25 mouse cellular contexts compared by ENCODE assay signal in the genomic region with DNA sequence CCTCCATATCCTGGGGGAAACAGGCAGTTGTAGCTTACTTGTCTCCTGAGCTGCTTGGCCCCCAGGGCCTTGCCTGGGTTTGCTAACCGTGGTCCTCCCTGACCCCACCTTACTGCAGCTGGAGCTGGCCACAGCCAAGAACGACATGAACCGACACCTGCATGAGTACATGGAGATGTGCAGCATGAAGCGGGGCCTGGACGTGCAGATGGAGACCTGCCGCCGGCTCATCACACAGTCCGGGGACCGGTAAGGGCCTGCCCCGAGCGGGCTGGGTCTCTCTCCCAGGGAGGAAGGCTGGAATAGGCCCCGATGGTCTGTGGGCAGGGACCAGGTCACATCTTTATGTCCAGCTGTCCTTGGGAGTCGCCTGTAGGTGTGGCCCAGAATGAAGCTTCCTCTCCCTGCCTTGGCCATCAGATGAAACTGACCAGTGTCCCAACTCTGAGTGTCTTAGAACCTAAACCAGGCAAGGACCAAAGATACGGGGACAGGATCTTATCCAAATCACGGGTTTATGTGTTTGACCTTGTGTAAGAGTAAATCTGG. TPM values are rescaled to one million over a fixed set of nuclear protein-coding genes. Genes with fewer than 3 reads are reported as not detected.
DNase-seq lines count a peak whose midpoint lies in the region; ATAC-seq and TF ChIP-seq lines count a peak whose summit lies in the region.
"Had no signal": no experiment of that assay in that cellular context is flagged by ENCODE, and none has a peak within 500 bp of the region (broad histone marks: within the 10 kb centered on the region; RNA-seq: fewer than 3 reads in every experiment).

No protein-coding gene starts in this region.

- H3K27ac ChIP-seq in limb, embryonic 12.5 days, result peak overlapping the region; percentile 64
- H3K27ac ChIP-seq in limb, embryonic 10.5 days, result no peak overlapping the region
- H3K27ac ChIP-seq in CH12.LX (ENCODE audit: insufficient read depth, low read depth), result no peak overlapping the region
- H3K27ac ChIP-seq: forebrain, embryonic 13.5 days; hindbrain, embryonic 10.5 days; left cerebral cortex, adult 2 months; liver, embryonic 14.5 days; macrophage; stomach, postnatal 0 days had no signal

- no peak for ATAC-seq in limb, embryonic 12.5 days (ENCODE audit: insufficient number of reproducible peaks, insufficient read depth, low FRiP score, low TSS enrichment, low read depth)
- ATAC-seq: forebrain, embryonic 13.5 days; hindbrain, embryonic 16.5 days; intestine, postnatal 0 days had no signal

- H3K4me2 ChIP-seq in limb, embryonic 12.5 days, result no peak overlapping the region
- H3K4me2 ChIP-seq in CH12.LX (ENCODE audit: insufficient read depth, low read depth, poor library complexity, severe bottlenecking), result no peak overlapping the region
- H3K4me2 ChIP-seq: embryonic facial prominence, embryonic 12.5 days; forebrain, embryonic 13.5 days; lung, embryonic 15.5 days had no signal

- TF ChIP-seq POLR2A in CH12.LX (IDR thresholded peaks at IDR 0.05; ENCODE audit: low read depth, low read length), result no peak

- in situ Hi-C loops in CH12.LX (cut with MboI; ENCODE audit: low pct_ligation_motif_present, low pct_unique_long_range_greater_than_20kb, low sequenced_read_pairs), result loop anchor here (5.0 kb wide), 1 partner anchor 113 kb away; no protein-coding TSS in a partner anchor

- peaks cover 92% of the 10 kb centered on the region for H3K36me3 ChIP-seq in limb, embryonic 12.5 days
- peaks cover 90% of the 10 kb centered on the region for H3K36me3 ChIP-seq in limb, embryonic 10.5 days
- peaks cover 73 to 86% of the 10 kb centered on the region in 2 experiments for H3K36me3 ChIP-seq in CH12.LX (replicated peaks in 1 of 2; ENCODE audit: control insufficient read depth in 1 of 2, insufficient read depth in 1 of 2, low read length in 1 of 2)

- H3K4me1 ChIP-seq in limb, embryonic 12.5 days (replicated peaks), result peaks cover 30% of the 10 kb centered on the region
- H3K4me1 ChIP-seq in limb, embryonic 10.5 days, result peaks cover 27% of the 10 kb centered on the region
- peaks cover 3 to 18% of the 10 kb centered on the region in 2 experiments; a peak in 2 of 4 replicates for H3K4me1 ChIP-seq in CH12.LX (ENCODE audit: control insufficient read depth in 1 of 2, insufficient read depth in 2 of 2)

- no peak overlapping the region for H3K9ac ChIP-seq in limb, embryonic 12.5 days (replicated peaks)
- no peak overlapping the region for H3K9ac ChIP-seq in CH12.LX (ENCODE audit: insufficient read depth, low read depth)
- H3K9ac ChIP-seq: embryonic facial prominence, embryonic 12.5 days; liver, embryonic 14.5 days; lung, embryonic 15.5 days had no signal

- no peak for TF ChIP-seq EP300 in CH12.LX (IDR thresholded peaks at IDR 0.05; ENCODE audit: low read length)

- H3K27me3 ChIP-seq in limb, embryonic 12.5 days, result no peaks in the 10 kb centered on the region
- H3K27me3 ChIP-seq in limb, embryonic 10.5 days (ENCODE audit: low read depth, poor library complexity, severe bottlenecking), result no peaks in the 10 kb centered on the region
- H3K27me3 ChIP-seq in CH12.LX (replicated peaks), result no peaks in the 10 kb centered on the region
- H3K27me3 ChIP-seq: embryonic facial prominence, embryonic 12.5 days; forebrain, embryonic 13.5 days; lung, embryonic 15.5 days had no signal

- H3K9me3 ChIP-seq in limb, embryonic 12.5 days, result no peaks in the 10 kb centered on the region
- no peaks in the 10 kb centered on the region for H3K9me3 ChIP-seq in limb, embryonic 10.5 days (replicated peaks)
- no peaks in the 10 kb centered on the region for H3K9me3 ChIP-seq in CH12.LX (replicated peaks; ENCODE audit: low read length)
- H3K9me3 ChIP-seq: embryonic facial prominence, embryonic 12.5 days; forebrain, embryonic 13.5 days; heart, embryonic 10.5 days; hindbrain, embryonic 10.5 days; lung, embryonic 15.5 days had no signal

- TF ChIP-seq CTCF in CH12.LX (conservative IDR thresholded peaks at IDR 0.05 in 1 of 2, IDR thresholded peaks at IDR 0.05 in 1 of 2; ENCODE audit: low read depth in 2 of 2, low read length in 2 of 2), result no peak

- DNase-seq in limb, embryonic 10.5 days (ENCODE audit: low spot score), result no peak
- DNase-seq in 3134 (ENCODE audit: extremely low read depth, insufficient read length, low spot score) (peak; percentile 34), CH12.LX (ENCODE audit: extremely low read depth) (no peak), R1 (ENCODE audit: low read depth, low spot score) (peak; percentile 23)
- DNase-seq in thymus, postnatal 0 days (ENCODE audit: low spot score), result no peak
- DNase-seq in right cerebral cortex, postnatal 14 days, result no peak
- DNase-seq in kidney, postnatal 25 days, result no peak
- DNase-seq: adrenal gland, postnatal 25 days; cerebellum, adult 9-10 months; kidney, postnatal 36 days; layer of hippocampus, adult 9-11 months; thymus, postnatal 14 days had no signal

- H3K79me2 ChIP-seq in CH12.LX (replicated peaks; ENCODE audit: control insufficient read depth, extremely low read depth, insufficient read depth, poor library complexity, severe bottlenecking), result peaks cover 8% of the 10 kb centered on the region

- H3K4me3 ChIP-seq in limb, embryonic 12.5 days (replicated peaks), result no peak overlapping the region
- no peak overlapping the region for H3K4me3 ChIP-seq in limb, embryonic 10.5 days
- H3K4me3 ChIP-seq in CH12.LX (replicated peaks in 1 of 3; ENCODE audit: low read depth in 2 of 3, low read length in 2 of 3, poor library complexity in 1 of 3), result no peak overlapping the region
- H3K4me3 ChIP-seq: embryonic facial prominence, embryonic 12.5 days; erythroblast, embryonic 14.5 days; forebrain, embryonic 13.5 days; heart, embryonic 10.5 days; hindbrain, embryonic 10.5 days; left cerebral cortex, adult 2 months; lung, embryonic 15.5 days had no signal

- dilution Hi-C loops in CH12.LX (cut with MboI; ENCODE audit: extremely low pct_ligation_motif_present, extremely low pct_unique_long_range_greater_than_20kb, low sequenced_read_pairs), result no loop called here

- no peak for TF ChIP-seq RAD21 in CH12.LX (IDR thresholded peaks at IDR 0.05; ENCODE audit: low read depth, low read length)

- 83% methylated on average over 15 of the region's 15 CpGs for WGBS in limb, embryonic 12.5 days
- 93% methylated on average over 15 of the region's 15 CpGs for WGBS in limb, embryonic 10.5 days

TF ChIP-seq in CH12.LX, 34 proteins besides CTCF, POLR2A, EP300 and RAD21:
- no peak for TF ChIP-seq PAX5 (IDR thresholded peaks at IDR 0.05; ENCODE audit: low read length)
- TF ChIP-seq ZMIZ1 (IDR thresholded peaks at IDR 0.05; ENCODE audit: low read depth, low read length), result peak; percentile 52; the same call in 1 of the 2 replicates
TF ChIP-seq in CH12.LX: peak in this region for 1.

RNA-seq across cellular contexts. Expression of gene Gapdh, which starts 7.2 kb away (rescaled TPM):
- polyA plus RNA-seq in limb, embryonic 12.5 days (2016; fragmentation: Nextera tagmentation; extraction: Ambion mirVana), result 2,206 and 2,264 TPM in 2 replicates
- 2,585 and 3,112 TPM in 2 replicates for polyA plus RNA-seq in limb, embryonic 10.5 days (2016; fragmentation: Nextera tagmentation; extraction: Ambion mirVana)
- total RNA-seq in CH12.LX (2012; rRNA removed) (2,085 and 2,925 TPM in 2 replicates), CH12.LX (2014; rRNA removed) (1,576 and 2,268 TPM in 2 replicates)
- polyA plus RNA-seq in CH12.LX (2012; ENCODE audit: insufficient read length, low read depth), result 2,269 and 2,654 TPM in 2 replicates
- 1,452 and 1,606 TPM in 2 replicates for polyA plus RNA-seq in thymus, postnatal 0 days (2015; fragmentation: Nextera tagmentation; extraction: Ambion mirVana)

RNA-seq across cellular contexts. Expression of gene Iffo1, which starts 14.0 kb away (rescaled TPM):
- 24.6 and 27.1 TPM in 2 replicates for polyA plus RNA-seq in limb, embryonic 12.5 days (2016; fragmentation: Nextera tagmentation; extraction: Ambion mirVana)
- polyA plus RNA-seq in limb, embryonic 10.5 days (2016; fragmentation: Nextera tagmentation; extraction: Ambion mirVana), result 10.9 and 15.5 TPM in 2 replicates
- 6.7 and 7.6 TPM in 2 replicates for total RNA-seq in CH12.LX (2012; rRNA removed)
- 3.3 and 4.0 TPM in 2 replicates for total RNA-seq in CH12.LX (2014; rRNA removed)
- polyA plus RNA-seq in CH12.LX (2012; ENCODE audit: insufficient read length, low read depth), result 7.0 and 8.2 TPM in 2 replicates
- 13.8 and 19.0 TPM in 2 replicates for polyA plus RNA-seq in thymus, postnatal 0 days (2015; fragmentation: Nextera tagmentation; extraction: Ambion mirVana)

RNA-seq across cellular contexts. Expression of gene Nop2, which starts 27.3 kb away (rescaled TPM):
- 65.8 and 72.6 TPM in 2 replicates for polyA plus RNA-seq in limb, embryonic 12.5 days (2016; fragmentation: Nextera tagmentation; extraction: Ambion mirVana)
- 94.6 and 119 TPM in 2 replicates for polyA plus RNA-seq in limb, embryonic 10.5 days (2016; fragmentation: Nextera tagmentation; extraction: Ambion mirVana)
- total RNA-seq in CH12.LX (2012; rRNA removed) (128 and 188 TPM in 2 replicates), CH12.LX (2014; rRNA removed) (154 TPM in 2 replicates)
- polyA plus RNA-seq in CH12.LX (2012; ENCODE audit: insufficient read length, low read depth), result 175 and 179 TPM in 2 replicates
- polyA plus RNA-seq in thymus, postnatal 0 days (2015; fragmentation: Nextera tagmentation; extraction: Ambion mirVana), result 53.9 and 60.7 TPM in 2 replicates

RNA-seq across cellular contexts. Expression of gene Ncapd2, which starts 32.5 kb away (rescaled TPM):
- 224 and 227 TPM in 2 replicates for polyA plus RNA-seq in limb, embryonic 12.5 days (2016; fragmentation: Nextera tagmentation; extraction: Ambion mirVana)
- 285 and 288 TPM in 2 replicates for polyA plus RNA-seq in limb, embryonic 10.5 days (2016; fragmentation: Nextera tagmentation; extraction: Ambion mirVana)
- total RNA-seq in CH12.LX (2012; rRNA removed) (140 and 147 TPM in 2 replicates), CH12.LX (2014; rRNA removed) (78.3 and 79.6 TPM in 2 replicates)
- polyA plus RNA-seq in CH12.LX (2012; ENCODE audit: insufficient read length, low read depth), result 263 and 301 TPM in 2 replicates
- polyA plus RNA-seq in thymus, postnatal 0 days (2015; fragmentation: Nextera tagmentation; extraction: Ambion mirVana), result 130 and 153 TPM in 2 replicates

RNA-seq across cellular contexts. Expression of gene Mrpl51, which starts 32.6 kb away (rescaled TPM):
- 209 and 210 TPM in 2 replicates for polyA plus RNA-seq in limb, embryonic 12.5 days (2016; fragmentation: Nextera tagmentation; extraction: Ambion mirVana)
- 213 and 231 TPM in 2 replicates for polyA plus RNA-seq in limb, embryonic 10.5 days (2016; fragmentation: Nextera tagmentation; extraction: Ambion mirVana)
- 120 and 153 TPM in 2 replicates for total RNA-seq in CH12.LX (2012; rRNA removed)
- 152 and 184 TPM in 2 replicates for total RNA-seq in CH12.LX (2014; rRNA removed)
- polyA plus RNA-seq in CH12.LX (2012; ENCODE audit: insufficient read length, low read depth), result 161 and 171 TPM in 2 replicates
- 281 and 294 TPM in 2 replicates for polyA plus RNA-seq in thymus, postnatal 0 days (2015; fragmentation: Nextera tagmentation; extraction: Ambion mirVana)

Comparison
In these comparisons a context has a peak if more than half of its experiments do, and no peak if none do; other contexts are left out.
1. DNase-seq: peak in 3134 (single experiment) and R1 (single experiment); none in limb, embryonic 10.5 days (single experiment), CH12.LX (single experiment), thymus, postnatal 0 days (single experiment), right cerebral cortex, postnatal 14 days (single experiment) and kidney, postnatal 25 days (0 of 2).